Mouse (Mus musculus) frontal cortex, postnatal 10 days (tissue): ENCODE measurements around the gene Mypn.

Source experiments
- DNase-seq, 2 experiments: peaks; one replicate each; pipeline ENCODE4 v3.0.0; 2022; ENCODE audit warnings: low spot score in 2 of 2, mixed read lengths in 1 of 2

Gene Mypn

GRCm38 (mm10) chr10:63100657-63101056 is 103.1 kb downstream of the Mypn start:
- no peak for DNase-seq

- DNase-seq, result peak in 1 of 2 experiments; percentile 55
These were observed 103.7 kb downstream of the Mypn start for GRCm38 (mm10) chr10:63099941-63100562.

- peak in 1 of 2 experiments; percentile 57 for DNase-seq
These were observed 104.2 kb downstream of the Mypn start, which contains the start of gene Atoh7 for GRCm38 (mm10) chr10:63099521-63099920. Atoh7 (plus strand) TSS chr10:63099651.

GRCm38 (mm10) chr10:63098191-63098590 is 105.6 kb downstream of the Mypn start:
- DNase-seq, result no peak

GRCm38 (mm10) chr10:63096757-63097156 is 107.0 kb downstream of the Mypn start:
- DNase-seq, result no peak

GRCm38 (mm10) chr10:63092616-63093550 is 110.9 kb downstream of the Mypn start:
- no peak for DNase-seq

- DNase-seq, result no peak
These were observed 111.8 kb downstream of the Mypn start for GRCm38 (mm10) chr10:63091915-63092314.

GRCm38 (mm10) chr10:63089758-63090571 is 113.8 kb downstream of the Mypn start:
- DNase-seq, result no peak

GRCm38 (mm10) chr10:63089103-63089757 is 114.5 kb downstream of the Mypn start:
- no peak for DNase-seq

- DNase-seq, result no peak
These were observed 117.4 kb downstream of the Mypn start for GRCm38 (mm10) chr10:63086304-63086703.

- DNase-seq, result peak; percentile 43 to 74
These were observed 137.8 kb downstream of the Mypn start for GRCm38 (mm10) chr10:63065988-63066387.
